Mouse (Mus musculus): ENCODE measurements around the gene Nop58.
"Not testable (repeated sequence)": the region's sequence is repeated elsewhere in the genome, so short reads cannot be mapped to it uniquely, and the experiment has no call there.

The Nop58 gene

GRCm38 (mm10) chr1:59684819-59685755 lies at the start of gene Nop58:
Gene Nop58 (plus strand): TSS chr1:59684971.
- peak; percentile 78 to 84 for DNase-seq (ENCODE audit: low spot score in 2 of 2)

GRCm38 (mm10) chr1:59636349-59636748 lies 48.4 kb upstream of the Nop58 start:
- DNase-seq (ENCODE audit: low spot score in 2 of 2): no peak

GRCm38 (mm10) chr1:59638371-59638770 lies 46.4 kb upstream of the Nop58 start:
- DNase-seq (ENCODE audit: low spot score in 2 of 2): no peak

GRCm38 (mm10) chr1:59642488-59642887 lies 42.3 kb upstream of the Nop58 start:
- DNase-seq (ENCODE audit: low spot score in 2 of 2): no peak

GRCm38 (mm10) chr1:59646502-59646901 lies 38.3 kb upstream of the Nop58 start:
- not testable (repeated sequence) for DNase-seq (ENCODE audit: low spot score in 2 of 2)

GRCm38 (mm10) chr1:59651201-59651819 lies 33.5 kb upstream of the Nop58 start:
- no peak for DNase-seq (ENCODE audit: low spot score in 2 of 2)

- DNase-seq (ENCODE audit: low spot score in 2 of 2): no peak
These were observed 31.4 kb upstream of the Nop58 start for GRCm38 (mm10) chr1:59653243-59653911.

- DNase-seq (ENCODE audit: low spot score in 2 of 2): no peak
These were observed 28.3 kb upstream of the Nop58 start for GRCm38 (mm10) chr1:59656244-59657171.

- no peak for DNase-seq (ENCODE audit: low spot score in 2 of 2)
These were observed 21.2 kb upstream of the Nop58 start for GRCm38 (mm10) chr1:59663456-59664135.

- DNase-seq (ENCODE audit: low spot score in 2 of 2): no peak
These were observed 15.9 kb upstream of the Nop58 start for GRCm38 (mm10) chr1:59668871-59669270.

- DNase-seq (ENCODE audit: low spot score in 2 of 2): peak; percentile 26 to 29
These were observed 14.7 kb upstream of the Nop58 start for GRCm38 (mm10) chr1:59669962-59670630.

- peak; percentile 77 to 82 for DNase-seq (ENCODE audit: low spot score in 2 of 2)
These were observed 14.1 kb upstream of the Nop58 start, which contains the start of gene Sumo1 for GRCm38 (mm10) chr1:59670641-59671168. Gene Sumo1 (minus strand): TSS chr1:59670834.

GRCm38 (mm10) chr1:59673661-59674060 lies 11.1 kb upstream of the Nop58 start:
- DNase-seq (ENCODE audit: low spot score in 2 of 2): no peak

GRCm38 (mm10) chr1:59683926-59684818 lies 599 bp upstream of the Nop58 start:
- DNase-seq (ENCODE audit: low spot score in 2 of 2): peak; percentile 15 to 18

GRCm38 (mm10) chr1:59687493-59687892 lies 2.7 kb downstream of the Nop58 start:
- no peak for DNase-seq (ENCODE audit: low spot score in 2 of 2)

GRCm38 (mm10) chr1:59690467-59690866 lies 5.7 kb downstream of the Nop58 start:
- no peak for DNase-seq (ENCODE audit: low spot score in 2 of 2)

- DNase-seq (ENCODE audit: low spot score in 2 of 2): no peak
These were observed 13.0 kb downstream of the Nop58 start for GRCm38 (mm10) chr1:59697751-59698150.

- no peak for DNase-seq (ENCODE audit: low spot score in 2 of 2)
These were observed 13.4 kb downstream of the Nop58 start for GRCm38 (mm10) chr1:59698207-59698606.

- DNase-seq (ENCODE audit: low spot score in 2 of 2): no peak
These were observed 17.0 kb downstream of the Nop58 start for GRCm38 (mm10) chr1:59701766-59702165.

Data from thymus, postnatal 10 days (tissue).